Mouse (Mus musculus) forebrain, embryonic 15.5 days (tissue): ENCODE data around the gene Slc22a1. TPM values are rescaled to one million over a fixed set of nuclear protein-coding genes. Genes with fewer than 3 reads are reported as not detected.

Experiments used
- ATAC-seq: fragments of 200-750 bp; cut with Nextera tagmentation; replicated peaks from 2 replicates; pipeline ENCODE4 v1.8.0; 2017; ENCODE audit warnings: mild to moderate bottlenecking, moderate TSS enrichment, moderate library complexity
- H3K27ac ChIP-seq: fragments of 300-500 bp; sonication (generic); replicated peaks from 2 replicates; pipeline ENCODE4 v1.5.1; 2015; ENCODE audit warnings: mild to moderate bottlenecking, inconsistent platforms
- H3K27me3 ChIP-seq: fragments of 300-500 bp; sonication (generic); 2 replicates; pipeline ENCODE4 v1.6.1; 2015; ENCODE audit warnings: inconsistent platforms
- H3K36me3 ChIP-seq: fragments of 300-500 bp; sonication (generic); 2 replicates; pipeline ENCODE4 v1.6.1; 2015; ENCODE audit warnings: mild to moderate bottlenecking, inconsistent platforms
- H3K4me1 ChIP-seq: fragments of 300-500 bp; sonication (generic); 2 replicates; pipeline ENCODE4 v1.6.1; 2015; ENCODE audit warnings: inconsistent platforms
- H3K4me2 ChIP-seq: fragments of 300-500 bp; sonication (generic); replicated peaks from 2 replicates; pipeline ENCODE4 v1.6.1; 2015; ENCODE audit warnings: mild to moderate bottlenecking, inconsistent platforms
- H3K4me3 ChIP-seq: fragments of 300-500 bp; sonication (generic); 2 replicates; pipeline ENCODE4 v1.5.1; 2015; ENCODE audit warnings: mild to moderate bottlenecking, inconsistent platforms
- H3K9ac ChIP-seq: fragments of 300-500 bp; sonication (generic); replicated peaks from 2 replicates; pipeline ENCODE4 v1.6.1; 2015; ENCODE audit warnings: mild to moderate bottlenecking, inconsistent platforms
- H3K9me3 ChIP-seq: fragments of 300-500 bp; sonication (generic); 2 replicates; pipeline ENCODE4 v1.6.1; 2016; ENCODE audit warnings: inconsistent platforms
- WGBS: fragments of 180-500 bp; shearing (Covaris S2); methylation state at CpG from one replicate; pipeline ENCODE4 v1.1.7; 2015; ENCODE audit warnings: mixed read lengths; 5-methylcytosine and 5-hydroxymethylcytosine counted together
- polyA plus RNA-seq: library from polyadenylated mRNA; unstranded; fragments of >200 nt; fragmentation: Nextera tagmentation; extraction: Ambion mirVana; gene quantifications from 2 replicates; pipeline ENCODE4 v1.2.1, GENCODE M21; 2015

The Slc22a1 gene
- polyA plus RNA-seq, 1 experiment from 2014 or later: not detected

- Histone ChIP-seq H3K4me3 (no peak overlapping the region), H3K36me3 (no peaks in the 10 kb centered on the region), H3K27ac (no peak overlapping the region), H3K9ac (no peak overlapping the region), H3K9me3 (no peaks in the 10 kb centered on the region), H3K27me3 (no peaks in the 10 kb centered on the region), H3K4me1 (no peaks in the 10 kb centered on the region), H3K4me2 (no peak overlapping the region)
- 84% methylated on average over 7 of the region's 7 CpGs for WGBS
- ATAC-seq: no peak
These were observed 19.8 kb downstream of the Slc22a1 start for GRCm38 (mm10) chr17:12655826-12656225.

- Histone ChIP-seq H3K27me3 (no peaks in the 10 kb centered on the region), H3K9me3 (no peaks in the 10 kb centered on the region), H3K36me3 (no peaks in the 10 kb centered on the region), H3K27ac (no peak overlapping the region), H3K9ac (no peak overlapping the region), H3K4me3 (no peak overlapping the region), H3K4me1 (no peaks in the 10 kb centered on the region), H3K4me2 (no peak overlapping the region)
- WGBS: 42% methylated on average over 3 of the region's 3 CpGs
- ATAC-seq: no peak
These were observed 21.6 kb downstream of the Slc22a1 start for GRCm38 (mm10) chr17:12654061-12654460.

- Histone ChIP-seq H3K4me2 (no peak overlapping the region), H3K36me3 (no peaks in the 10 kb centered on the region), H3K9ac (no peak overlapping the region), H3K9me3 (no peaks in the 10 kb centered on the region), H3K4me3 (no peak overlapping the region), H3K27me3 (no peaks in the 10 kb centered on the region), H3K27ac (no peak overlapping the region), H3K4me1 (no peaks in the 10 kb centered on the region)
- ATAC-seq: no peak
- WGBS: 94% methylated on average over 11 of the region's 11 CpGs
These were observed 23.0 kb downstream of the Slc22a1 start for GRCm38 (mm10) chr17:12652604-12653003.

GRCm38 (mm10) chr17:12645461-12645860, 30.2 kb downstream of the Slc22a1 start:
- Histone ChIP-seq H3K36me3 (no peaks in the 10 kb centered on the region), H3K4me2 (no peak overlapping the region), H3K4me1 (no peaks in the 10 kb centered on the region), H3K9me3 (no peaks in the 10 kb centered on the region), H3K27ac (no peak overlapping the region), H3K4me3 (no peak overlapping the region), H3K9ac (no peak overlapping the region), H3K27me3 (no peaks in the 10 kb centered on the region)
- ATAC-seq: no peak
- 72% methylated on average over 5 of the region's 5 CpGs for WGBS

GRCm38 (mm10) chr17:12641087-12641486, 34.5 kb downstream of the Slc22a1 start:
- no peaks in the 10 kb centered on the region for H3K27me3 ChIP-seq
- 81% methylated on average over 4 of the region's 4 CpGs for WGBS

GRCm38 (mm10) chr17:12639585-12639984, 36.0 kb downstream of the Slc22a1 start:
- H3K27ac ChIP-seq: no peak overlapping the region

More at GRCm38 (mm10) chr17:12641087-12641486, 34.5 kb downstream of the Slc22a1 start:
- ATAC-seq: no peak
- H3K4me1 ChIP-seq: no peaks in the 10 kb centered on the region
- H3K4me2 ChIP-seq: no peak overlapping the region
- H3K36me3 ChIP-seq: no peaks in the 10 kb centered on the region
- H3K9me3 ChIP-seq: no peaks in the 10 kb centered on the region
- H3K9ac ChIP-seq: no peak overlapping the region
- H3K4me3 ChIP-seq: no peak overlapping the region
- H3K27ac ChIP-seq: no peak overlapping the region

GRCm38 (mm10) chr17:12634814-12635213, 40.8 kb downstream of the Slc22a1 start:
- Histone ChIP-seq H3K4me1 (no peaks in the 10 kb centered on the region), H3K36me3 (no peaks in the 10 kb centered on the region), H3K4me3 (no peak overlapping the region), H3K4me2 (no peak overlapping the region), H3K9me3 (no peaks in the 10 kb centered on the region), H3K9ac (no peak overlapping the region), H3K27me3 (no peaks in the 10 kb centered on the region), H3K27ac (no peak overlapping the region)
- ATAC-seq: no peak
- WGBS: 63% methylated on average over 4 of the region's 4 CpGs

More at GRCm38 (mm10) chr17:12639585-12639984, 36.0 kb downstream of the Slc22a1 start:
- Histone ChIP-seq H3K9ac (no peak overlapping the region), H3K4me3 (no peak overlapping the region), H3K4me1 (no peaks in the 10 kb centered on the region), H3K9me3 (no peaks in the 10 kb centered on the region), H3K27me3 (no peaks in the 10 kb centered on the region), H3K36me3 (no peaks in the 10 kb centered on the region), H3K4me2 (no peak overlapping the region)
- 90% methylated on average over 3 of the region's 3 CpGs for WGBS
- ATAC-seq: no peak

- ATAC-seq: no peak
- Histone ChIP-seq H3K9ac (no peak overlapping the region), H3K4me1 (no peaks in the 10 kb centered on the region), H3K27me3 (no peaks in the 10 kb centered on the region), H3K4me3 (no peak overlapping the region), H3K27ac (no peak overlapping the region), H3K9me3 (no peaks in the 10 kb centered on the region), H3K4me2 (no peak overlapping the region), H3K36me3 (no peaks in the 10 kb centered on the region)
- WGBS: 47% methylated on average over 7 of the region's 7 CpGs
These were observed 43.6 kb downstream of the Slc22a1 start for GRCm38 (mm10) chr17:12631771-12632600.

- Histone ChIP-seq H3K4me1 (no peaks in the 10 kb centered on the region), H3K27ac (no peak overlapping the region), H3K9ac (no peak overlapping the region), H3K4me2 (no peak overlapping the region), H3K9me3 (no peaks in the 10 kb centered on the region), H3K4me3 (no peak overlapping the region), H3K27me3 (no peaks in the 10 kb centered on the region), H3K36me3 (no peaks in the 10 kb centered on the region)
- WGBS: 66% methylated on average over 6 of the region's 6 CpGs
- ATAC-seq: no peak
These were observed 44.5 kb downstream of the Slc22a1 start for GRCm38 (mm10) chr17:12630976-12631730.

GRCm38 (mm10) chr17:12627983-12628382, 47.6 kb downstream of the Slc22a1 start:
- Histone ChIP-seq H3K36me3 (no peaks in the 10 kb centered on the region), H3K27me3 (no peaks in the 10 kb centered on the region), H3K27ac (no peak overlapping the region), H3K4me1 (no peaks in the 10 kb centered on the region), H3K9me3 (no peaks in the 10 kb centered on the region), H3K4me2 (no peak overlapping the region), H3K9ac (no peak overlapping the region), H3K4me3 (no peak overlapping the region)
- WGBS: 92% methylated on average over 4 of the region's 4 CpGs
- no peak for ATAC-seq

GRCm38 (mm10) chr17:12619641-12620040, 56.0 kb downstream of the Slc22a1 start:
- no peak for ATAC-seq
- Histone ChIP-seq H3K9me3 (no peaks in the 10 kb centered on the region), H3K4me1 (no peaks in the 10 kb centered on the region), H3K4me3 (no peak overlapping the region), H3K27me3 (no peaks in the 10 kb centered on the region), H3K36me3 (no peaks in the 10 kb centered on the region), H3K27ac (no peak overlapping the region), H3K9ac (no peak overlapping the region), H3K4me2 (no peak overlapping the region)
- WGBS: 83% methylated on average over 2 of the region's 2 CpGs

- Histone ChIP-seq H3K9ac (no peak overlapping the region), H3K27ac (no peak overlapping the region), H3K4me3 (no peak overlapping the region), H3K36me3 (no peaks in the 10 kb centered on the region), H3K9me3 (no peaks in the 10 kb centered on the region), H3K4me1 (no peaks in the 10 kb centered on the region), H3K4me2 (no peak overlapping the region), H3K27me3 (no peaks in the 10 kb centered on the region)
- 71% methylated on average over 4 of the region's 4 CpGs for WGBS
- no peak for ATAC-seq
These were observed 60.2 kb downstream of the Slc22a1 start for GRCm38 (mm10) chr17:12615429-12615828.
